Mouse (Mus musculus) neural tube, postnatal 0 days (tissue): Measurements from ENCODE around the gene Egfr. TPM values are rescaled to one million over a fixed set of nuclear protein-coding genes. Genes with fewer than 3 reads are reported as not detected.

ENCODE experiments used
- polyA plus RNA-seq: library from polyadenylated mRNA; unstranded; fragments of >200 nt; fragmentation: Nextera tagmentation; extraction: Ambion mirVana; gene quantifications from 2 replicates; pipeline ENCODE4 v1.2.1, GENCODE M21; 2015

Egfr gene
- 4.3 and 4.8 TPM in 2 replicates for polyA plus RNA-seq

GRCm38 (mm10) chr11:16752007-16752348 is at the start of gene Egfr:
Gene Egfr, plus strand, starts transcription at chr11:16752203.

GRCm38 (mm10) chr11:16950976-16951760 is 199.2 kb downstream of the Egfr start, which contains the start of gene Fbxo48:
Gene Fbxo48, plus strand, starts transcription at chr11:16951375.

Other genes with a start within 250 kb of the Egfr start
- gene Sec61g, start 243.7 kb upstream of the Egfr start, polyA plus RNA-seq = 33.0 and 35.5 TPM in 2 replicates
- gene Fbxo48, start 199.2 kb downstream of the Egfr start, polyA plus RNA-seq = 0.24 and 0.35 TPM in 2 replicates